Mouse (Mus musculus) heart, embryonic 16.5 days (tissue): ENCODE data around the gene Slc41a3. TPM values are rescaled to one million over a fixed set of nuclear protein-coding genes. Genes with fewer than 3 reads are reported as not detected.
"Not testable (repeated sequence)": the region's sequence is repeated elsewhere in the genome, so short reads cannot be mapped to it uniquely, and the experiment has no call there.

Source experiments
- ATAC-seq: fragments of 200-750 bp; cut with Nextera tagmentation; replicated peaks from 2 replicates; pipeline ENCODE4 v1.8.0; 2017; ENCODE audit warnings: moderate number of reproducible peaks; ENCODE audit not compliant: insufficient read depth, low FRiP score; ENCODE audit errors: extremely low read depth
- H3K27ac ChIP-seq: fragments of 300-500 bp; sonication (generic); 2 replicates; pipeline ENCODE4 v1.5.1; 2014; ENCODE audit warnings: mild to moderate bottlenecking, low read length, control low read depth, moderate library complexity
- H3K27me3 ChIP-seq: fragments of 300-500 bp; sonication (generic); 2 replicates; pipeline ENCODE4 v1.6.1; 2014; ENCODE audit warnings: low read length, mixed read lengths; ENCODE audit not compliant: control insufficient read depth, insufficient read depth
- H3K36me3 ChIP-seq: fragments of 300-500 bp; sonication (generic); 2 replicates; pipeline ENCODE4 v1.6.1; 2014; ENCODE audit not compliant: control insufficient read depth, insufficient read depth
- H3K4me1 ChIP-seq: fragments of 300-500 bp; sonication (generic); 2 replicates; pipeline ENCODE4 v1.6.1; 2014; ENCODE audit warnings: low read length, mixed read lengths; ENCODE audit not compliant: control insufficient read depth, insufficient read depth
- H3K4me2 ChIP-seq: fragments of 300-500 bp; sonication (generic); 2 replicates; pipeline ENCODE4 v1.6.1; 2014; ENCODE audit warnings: low read depth, mild to moderate bottlenecking, control low read depth, low read length
- H3K4me3 ChIP-seq: fragments of 300-500 bp; sonication (generic); 2 replicates; pipeline ENCODE4 v1.5.1; 2014; ENCODE audit warnings: mild to moderate bottlenecking, control low read depth, low read length
- H3K9ac ChIP-seq: fragments of 300-500 bp; sonication (generic); 2 replicates; pipeline ENCODE4 v1.6.1; 2014; ENCODE audit warnings: low read length, control low read depth
- H3K9me3 ChIP-seq: fragments of 300-500 bp; sonication (generic); replicated peaks from 2 replicates; pipeline ENCODE4 v1.6.1; 2016; ENCODE audit warnings: low read length; ENCODE audit not compliant: control insufficient read depth
- WGBS: fragments of 180-500 bp; shearing (Covaris S2); extraction: QIAGEN DNeasy Blood & Tissue Kit; methylation state at CpG from one replicate; pipeline ENCODE4 v1.1.7; 2014; 5-methylcytosine and 5-hydroxymethylcytosine counted together
- polyA plus RNA-seq: library from polyadenylated mRNA; unstranded; fragments of >200 nt; fragmentation: Nextera tagmentation; extraction: Ambion mirVana; gene quantifications from 2 replicates; pipeline ENCODE4 v1.2.1, GENCODE M21; 2015

The Slc41a3 gene
- polyA plus RNA-seq, 1 experiment from 2014 or later: 10.0 TPM

DNA sequence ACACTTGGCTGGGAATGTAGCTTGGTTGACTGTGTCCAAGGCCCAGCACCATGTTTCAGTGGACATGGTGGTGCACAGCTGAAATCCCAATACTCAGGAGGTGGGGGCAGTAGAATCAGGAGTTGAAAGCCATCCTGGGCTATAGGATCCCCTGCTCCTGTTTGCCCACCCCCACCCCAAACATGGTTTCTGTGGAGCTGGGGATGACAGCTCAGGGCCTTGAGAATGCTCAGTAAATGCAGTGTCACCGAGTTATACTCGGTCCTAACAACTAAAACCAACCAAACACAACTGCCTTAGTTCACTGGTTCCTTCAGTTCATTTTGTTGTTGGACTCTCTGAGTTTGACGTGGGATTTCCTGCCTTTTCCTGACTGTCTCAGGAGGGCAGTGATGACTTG lies 38.5 kb downstream of the Slc41a3 start:
- H3K27ac ChIP-seq: no peak overlapping the region
- no peak for ATAC-seq

DNA sequence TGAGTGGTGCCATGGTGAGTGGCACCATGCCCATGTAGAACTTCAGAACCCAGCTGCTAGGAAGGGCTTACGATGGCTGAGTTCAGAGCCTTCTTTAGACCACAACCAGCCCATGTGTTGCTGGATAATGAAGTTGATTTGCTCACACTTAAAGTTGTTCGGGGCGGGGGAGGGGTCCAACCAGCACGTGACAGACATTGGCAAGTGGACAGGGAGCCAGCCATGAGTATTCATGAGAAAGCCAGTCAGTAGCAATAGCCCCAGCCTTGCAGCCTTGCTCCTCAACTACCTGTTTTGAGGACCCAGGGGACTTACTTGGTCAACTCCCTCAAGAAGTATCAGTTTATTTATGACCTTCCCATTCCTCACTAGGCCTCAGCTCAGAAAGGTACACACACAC lies 40.4 kb downstream of the Slc41a3 start:
- Histone ChIP-seq H3K4me2 (no peak overlapping the region), H3K4me1 (no peaks in the 10 kb centered on the region), H3K9ac (no peak overlapping the region), H3K36me3 (no peaks in the 10 kb centered on the region), H3K4me3 (no peak overlapping the region), H3K27me3 (no peaks in the 10 kb centered on the region), H3K27ac (no peak overlapping the region), H3K9me3 (no peaks in the 10 kb centered on the region; the same call in 1 of the 2 replicates)
- ATAC-seq: no peak
- 70% methylated on average over 4 of the region's 4 CpGs for WGBS

More for the DNA sequence above, 38.5 kb downstream of the Slc41a3 start:
- Histone ChIP-seq H3K4me3 (no peak overlapping the region), H3K36me3 (peaks cover 9% of the 10 kb centered on the region), H3K4me2 (no peak overlapping the region), H3K4me1 (no peaks in the 10 kb centered on the region), H3K9ac (no peak overlapping the region), H3K27me3 (no peaks in the 10 kb centered on the region), H3K9me3 (peaks cover 5% of the 10 kb centered on the region; the same call in 1 of the 2 replicates)
- 74% methylated on average over 3 of the region's 3 CpGs for WGBS

DNA sequence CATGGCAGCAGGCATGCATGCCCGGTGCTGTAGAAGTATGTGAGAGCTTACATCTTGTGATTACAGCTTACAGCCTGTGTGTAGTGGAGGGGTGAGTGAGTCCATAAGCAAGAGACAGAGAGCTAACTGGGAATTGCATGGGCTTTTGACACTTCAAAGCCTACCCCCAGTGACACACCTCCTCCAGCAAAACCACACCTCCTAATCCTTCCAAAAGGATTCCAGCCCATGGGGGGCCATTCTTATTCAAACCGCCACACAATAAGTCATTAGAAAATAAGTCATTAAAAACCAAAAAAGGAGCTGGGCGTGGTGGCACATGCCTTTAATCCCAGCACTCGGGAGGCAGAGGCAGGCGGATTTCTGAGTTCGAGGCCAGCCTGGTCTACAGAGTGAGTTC lies 43.9 kb downstream of the Slc41a3 start:
- Histone ChIP-seq H3K4me2 (no peak overlapping the region), H3K36me3 (no peaks in the 10 kb centered on the region), H3K27ac (no peak overlapping the region), H3K4me1 (no peaks in the 10 kb centered on the region), H3K9ac (no peak overlapping the region), H3K4me3 (no peak overlapping the region), H3K9me3 (no peaks in the 10 kb centered on the region; the same call in 1 of the 2 replicates), H3K27me3 (no peaks in the 10 kb centered on the region)
- WGBS: 91% methylated on average over 6 of the region's 6 CpGs
- no peak for ATAC-seq

DNA sequence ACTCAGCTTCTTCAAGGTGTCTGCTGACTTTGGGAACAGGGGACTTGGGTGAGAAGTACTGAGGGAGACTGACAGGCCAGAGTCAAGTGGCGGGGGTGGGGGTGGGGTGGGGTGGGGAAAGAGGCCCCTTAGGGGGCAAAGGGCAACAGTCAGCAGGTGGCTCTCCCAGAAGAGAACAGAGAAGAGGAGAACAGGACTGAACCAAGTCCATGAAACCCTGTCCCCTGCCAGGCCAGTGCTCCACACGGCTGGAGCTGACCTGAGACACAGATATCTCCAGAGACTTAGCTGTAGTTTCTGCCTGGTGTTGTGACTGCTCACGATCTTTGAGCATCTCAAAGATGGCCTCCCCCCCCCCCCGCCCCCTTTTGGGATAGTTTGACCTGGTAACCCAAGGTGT lies 44.8 kb downstream of the Slc41a3 start:
- Histone ChIP-seq H3K9ac (no peak overlapping the region), H3K27ac (no peak overlapping the region), H3K36me3 (no peaks in the 10 kb centered on the region), H3K4me2 (no peak overlapping the region), H3K27me3 (no peaks in the 10 kb centered on the region), H3K9me3 (no peaks in the 10 kb centered on the region; the same call in 1 of the 2 replicates), H3K4me1 (no peaks in the 10 kb centered on the region), H3K4me3 (no peak overlapping the region)
- no peak for ATAC-seq
- 56% methylated on average over 4 of the region's 4 CpGs for WGBS

DNA sequence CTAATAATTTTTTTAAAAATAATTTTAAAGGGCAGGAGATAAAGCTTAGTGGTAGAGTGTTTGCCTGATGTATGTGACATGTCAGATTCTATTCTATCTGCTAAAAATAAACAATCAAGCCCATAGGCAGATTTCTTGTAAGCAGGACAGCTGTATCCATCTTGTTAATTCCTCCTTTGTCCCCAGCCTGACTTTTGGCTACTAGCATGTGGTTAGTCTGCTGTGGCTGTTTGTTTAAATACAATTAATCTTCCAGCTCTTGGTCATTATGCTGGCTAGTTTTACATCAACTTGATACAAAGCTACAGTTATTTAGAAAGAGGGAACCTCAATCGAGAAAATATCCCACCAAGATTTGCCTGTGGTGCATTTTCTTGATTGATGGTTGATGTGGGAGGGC lies 46.1 kb downstream of the Slc41a3 start:
- 58% methylated on average over 1 of the region's 1 CpGs for WGBS
- ATAC-seq: no peak

DNA sequence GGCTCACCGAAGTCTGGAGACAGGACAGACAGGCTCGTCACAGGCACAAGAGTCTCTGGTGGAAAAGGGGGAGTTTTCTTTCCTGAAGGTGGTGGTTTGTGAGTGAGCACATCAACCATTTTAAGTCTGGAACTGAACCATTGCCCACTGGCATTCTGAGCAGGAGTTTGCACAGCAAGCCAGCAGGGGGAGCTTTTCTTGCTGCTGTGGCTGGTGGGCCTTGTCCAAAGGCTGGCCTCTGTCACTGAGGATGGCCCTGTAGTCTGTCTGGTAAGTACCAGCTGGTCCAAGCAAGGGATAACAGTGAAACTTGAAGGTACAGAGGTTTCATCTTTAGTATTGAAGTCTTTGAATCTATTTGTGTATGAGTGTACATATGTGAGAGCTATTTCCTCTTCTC lies 49.2 kb downstream of the Slc41a3 start:
- no peak; the same call in 1 of the 2 replicates for ATAC-seq
- H3K27me3 ChIP-seq: no peaks in the 10 kb centered on the region
- 0 out of 2 replicates have a peak, but pooled peaks cover 2% of the 10 kb centered on the region for H3K9me3 ChIP-seq
- no peaks in the 10 kb centered on the region for H3K36me3 ChIP-seq
- WGBS: 54% methylated on average over 2 of the region's 2 CpGs
- H3K4me1 ChIP-seq: no peaks in the 10 kb centered on the region
- H3K4me2 ChIP-seq: no peak overlapping the region
- no peak overlapping the region for H3K4me3 ChIP-seq
- no peak overlapping the region for H3K27ac ChIP-seq
- H3K9ac ChIP-seq: no peak overlapping the region

More for the DNA sequence above, 46.1 kb downstream of the Slc41a3 start:
- no peak overlapping the region for H3K4me2 ChIP-seq
- no peak overlapping the region for H3K4me3 ChIP-seq
- H3K36me3 ChIP-seq: no peaks in the 10 kb centered on the region
- H3K9ac ChIP-seq: no peak overlapping the region
- H3K27me3 ChIP-seq: no peaks in the 10 kb centered on the region
- H3K4me1 ChIP-seq: no peaks in the 10 kb centered on the region
- no peak overlapping the region for H3K27ac ChIP-seq
- H3K9me3 ChIP-seq: no peaks in the 10 kb centered on the region; the same call in 1 of the 2 replicates

DNA sequence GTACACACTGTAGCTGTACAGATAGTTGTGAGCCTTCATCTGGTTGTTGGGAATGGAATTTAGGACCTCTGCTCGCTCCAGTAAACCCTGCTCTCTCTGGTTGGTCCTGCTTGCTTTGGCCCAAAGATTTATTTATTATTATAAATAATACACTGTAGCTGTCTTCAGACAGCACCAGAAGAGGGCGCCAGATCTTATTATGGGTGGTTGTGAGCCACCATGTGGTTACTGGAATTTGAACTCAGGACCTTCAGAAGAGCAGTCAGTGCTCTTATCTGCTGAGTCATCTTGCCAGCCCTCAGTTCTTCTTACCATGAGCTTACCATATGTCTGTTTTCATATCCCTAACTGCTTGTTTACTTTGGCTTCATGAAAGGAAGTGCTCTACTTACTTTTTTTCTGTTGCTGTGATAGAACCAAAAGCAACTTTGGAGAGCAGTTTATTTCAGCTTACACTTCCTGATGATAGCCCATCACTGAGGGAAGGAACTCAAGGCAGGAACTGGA lies 51.9 kb downstream of the Slc41a3 start:
- ATAC-seq, H3K27me3 ChIP-seq, H3K4me3 ChIP-seq, H3K36me3 ChIP-seq, H3K9me3 ChIP-seq, H3K27ac ChIP-seq, H3K9ac ChIP-seq, H3K4me2 ChIP-seq: not testable (repeated sequence)
- peaks cover 23% of the 10 kb centered on the region for H3K4me1 ChIP-seq
- WGBS: 72% methylated on average over 2 of the region's 2 CpGs

DNA sequence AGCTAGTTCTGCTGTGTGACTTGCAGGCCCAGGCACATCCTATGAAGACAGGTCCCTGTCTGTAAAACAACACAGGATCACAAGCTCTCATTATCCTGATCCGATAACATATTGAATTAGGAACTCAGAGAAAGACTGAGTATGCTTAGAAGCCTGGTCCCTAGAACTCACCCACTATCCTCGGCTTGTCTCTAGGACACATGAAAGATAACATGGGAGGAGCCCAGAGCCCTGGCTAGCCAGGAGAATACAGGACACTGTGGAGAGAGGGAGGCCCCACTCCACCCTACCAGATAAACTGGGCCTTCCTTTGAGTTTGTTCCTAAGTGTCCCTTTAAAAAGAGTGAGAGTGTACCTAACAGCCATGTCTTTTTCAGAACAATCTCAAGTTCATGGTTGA lies 55.4 kb downstream of the Slc41a3 start:
- Histone ChIP-seq H3K9ac (no peak overlapping the region), H3K4me2 (no peak overlapping the region), H3K9me3 (0 out of 2 replicates have a peak, but pooled peaks cover 2% of the 10 kb centered on the region), H3K36me3 (peaks cover 18% of the 10 kb centered on the region), H3K27me3 (no peaks in the 10 kb centered on the region), H3K4me3 (no peak overlapping the region), H3K4me1 (peaks cover 23% of the 10 kb centered on the region), H3K27ac (peak overlapping the region; percentile 56)
- WGBS: 38% methylated on average over 2 of the region's 2 CpGs
- ATAC-seq: no peak

DNA sequence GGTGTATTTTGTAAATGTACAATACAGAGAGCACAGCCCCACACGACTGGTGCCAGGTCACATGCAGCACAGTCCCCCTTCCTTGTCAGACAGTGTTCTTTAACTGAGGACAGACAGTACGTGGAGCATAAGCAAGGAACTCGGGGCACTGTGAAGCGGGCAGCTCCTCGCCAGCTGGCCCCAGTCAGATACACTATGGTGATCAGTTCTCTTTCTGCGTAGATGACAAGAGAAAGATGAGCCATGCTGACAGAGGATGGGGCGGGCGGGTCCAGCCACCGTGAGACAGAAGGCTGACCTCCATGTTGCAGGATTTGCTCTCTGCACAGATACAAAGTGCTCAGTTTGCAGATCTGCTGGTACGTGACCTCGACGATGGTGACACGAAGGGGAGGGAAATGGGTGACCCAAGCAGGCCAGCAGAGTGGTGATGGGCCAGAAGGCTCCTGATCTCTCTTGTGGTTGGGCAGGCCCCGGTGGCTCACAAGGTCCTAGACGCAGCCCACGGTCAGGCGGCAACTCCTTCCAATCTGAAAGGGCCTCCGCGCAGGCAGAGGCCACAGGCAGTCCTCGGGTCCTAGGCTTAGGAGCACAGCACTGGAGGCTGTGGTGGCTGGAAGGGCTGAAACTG lies 56.0 kb downstream of the Slc41a3 start:
- 78% methylated on average over 20 of the region's 20 CpGs for whole genome bisulfite sequencing
- H3K4me1 ChIP-seq: peaks cover 23% of the 10 kb centered on the region
- no peak for ATAC-seq
- H3K36me3 ChIP-seq: peaks cover 21% of the 10 kb centered on the region
- 0 out of 2 replicates have a peak, but pooled peaks cover 2% of the 10 kb centered on the region for H3K9me3 ChIP-seq
- no peak overlapping the region for H3K4me2 ChIP-seq
- no peaks in the 10 kb centered on the region for H3K27me3 ChIP-seq
- no peak overlapping the region for H3K4me3 ChIP-seq
- H3K27ac ChIP-seq: peak overlapping the region; percentile 56
- no peak overlapping the region for H3K9ac ChIP-seq
